Mouse (Mus musculus): ENCODE results near the gene Srrd.

DNA sequence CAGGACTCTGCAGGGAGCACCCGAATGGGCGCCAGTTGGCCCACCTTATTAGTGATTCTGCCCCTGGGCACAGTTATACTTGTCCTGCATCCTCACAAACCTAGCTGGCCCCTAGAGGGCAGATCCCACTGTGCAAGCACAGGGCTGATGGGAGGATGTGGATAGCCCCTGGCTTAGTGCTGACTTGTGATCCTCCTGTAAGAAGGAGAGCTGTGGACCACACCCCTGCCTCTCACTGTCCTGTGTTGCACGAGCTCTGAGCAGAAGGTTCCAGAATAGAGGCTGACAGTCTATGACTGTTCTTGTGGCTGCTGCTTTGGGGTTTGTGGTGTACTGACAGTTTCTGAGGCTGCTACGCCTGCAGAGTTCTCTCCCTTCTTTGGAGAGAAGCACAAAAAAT lies 41.1 kb downstream of the Srrd start:
- peak; percentile 32 for TF ChIP-seq CTCF (IDR thresholded peaks at IDR 0.05; ENCODE audit: low read depth)
- no peak for TF ChIP-seq EP300 (IDR thresholded peaks at IDR 0.05; ENCODE audit: low read depth)

Measured in liver, postnatal 0 days (tissue).